Mouse (Mus musculus): ENCODE measurements around the gene Erc1. TPM values are rescaled to one million over a fixed set of nuclear protein-coding genes. Genes with fewer than 3 reads are reported as not detected.

Erc1 gene
- polyA plus RNA-seq, 1 experiment: 24.1 TPM

DNA sequence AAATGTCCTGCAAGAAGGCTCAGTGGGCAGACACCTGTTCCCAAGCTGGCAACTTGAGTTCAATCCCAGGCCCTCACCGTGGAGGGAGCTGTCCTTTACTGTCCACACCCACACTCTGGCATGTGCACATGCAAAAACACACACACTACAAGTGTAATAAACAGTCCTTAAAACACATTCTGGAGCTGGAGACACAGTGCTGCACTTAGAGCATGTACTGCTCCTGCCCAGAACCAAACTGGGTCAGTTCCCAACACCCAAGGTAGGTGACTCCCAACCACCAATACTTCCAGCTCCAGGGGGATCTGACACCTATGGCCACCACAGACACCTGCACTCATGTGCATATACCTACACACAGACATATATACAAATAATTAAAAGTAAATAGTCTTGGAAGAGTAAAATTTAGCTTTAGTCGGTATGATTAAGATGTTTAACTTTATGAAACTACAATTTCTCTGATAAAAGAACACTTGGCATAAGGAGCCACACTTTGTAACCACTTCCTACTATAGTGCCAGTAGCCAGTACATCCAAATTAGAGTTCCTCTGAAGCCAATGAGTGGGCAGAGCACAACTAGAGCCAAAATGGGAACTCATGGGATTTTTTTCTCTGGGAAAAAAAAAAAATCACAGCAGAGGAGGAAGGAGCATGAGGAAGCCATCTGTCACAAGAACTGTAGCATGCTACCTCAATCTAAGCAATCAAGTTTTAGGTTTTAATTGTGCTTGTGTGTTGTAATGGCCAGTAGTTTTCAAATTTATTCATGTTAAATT, 39.1 kb downstream of the Erc1 start:
- peak; percentile 34 to 69 for DNase-seq (ENCODE audit: extremely low spot score in 1 of 2, low spot score in 1 of 2)

DNA sequence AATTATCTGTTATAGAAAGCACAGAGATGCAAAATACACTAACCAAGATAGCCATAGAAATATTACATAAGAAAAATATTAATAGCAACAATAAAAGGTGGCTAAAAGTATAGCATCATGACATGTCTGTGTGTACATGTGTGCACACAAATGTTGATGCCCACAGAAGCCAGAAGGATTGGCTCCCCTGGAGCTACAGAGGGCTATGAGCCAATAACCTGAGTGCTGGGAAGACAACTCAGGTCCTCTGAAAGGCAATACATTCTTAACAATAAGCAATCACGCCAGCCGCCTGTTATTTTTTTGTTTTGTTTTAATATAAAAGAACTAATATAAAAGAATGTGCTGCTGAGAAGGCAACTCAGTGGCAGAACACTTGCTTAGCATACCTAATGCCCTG, 44.7 kb downstream of the Erc1 start:
- DNase-seq (ENCODE audit: extremely low spot score in 1 of 2, low spot score in 1 of 2): no peak

DNA sequence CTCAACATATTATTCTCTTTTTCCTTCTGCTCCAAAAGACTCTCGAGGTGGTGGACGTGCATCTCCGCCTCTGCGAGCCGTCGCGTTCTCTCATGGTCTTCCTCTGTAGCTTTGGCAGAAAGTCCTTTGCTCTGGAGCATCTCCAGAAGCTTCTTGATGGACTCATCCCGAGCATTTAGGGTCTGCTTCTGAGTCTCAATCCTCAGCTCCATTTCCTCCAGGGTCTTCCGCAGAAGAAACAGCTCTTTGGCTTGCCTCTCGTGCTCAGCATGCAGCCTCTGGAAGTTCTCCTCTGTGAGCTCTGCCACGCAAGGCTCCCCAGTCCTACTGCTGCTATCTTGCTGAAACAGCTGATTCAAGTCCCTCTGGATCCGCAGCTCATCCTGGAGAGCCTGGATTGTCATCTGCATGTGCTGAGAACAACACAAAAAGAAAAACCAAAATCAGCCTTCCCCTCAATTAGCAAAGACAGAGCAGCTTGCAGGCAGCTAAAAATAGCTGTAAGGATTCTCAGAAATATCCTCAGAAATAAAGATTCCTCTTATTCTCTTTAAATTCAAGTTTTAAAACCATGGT, 51.0 kb downstream of the Erc1 start:
- peak; percentile 22 to 60 for DNase-seq (ENCODE audit: extremely low spot score in 1 of 2, low spot score in 1 of 2)

DNA sequence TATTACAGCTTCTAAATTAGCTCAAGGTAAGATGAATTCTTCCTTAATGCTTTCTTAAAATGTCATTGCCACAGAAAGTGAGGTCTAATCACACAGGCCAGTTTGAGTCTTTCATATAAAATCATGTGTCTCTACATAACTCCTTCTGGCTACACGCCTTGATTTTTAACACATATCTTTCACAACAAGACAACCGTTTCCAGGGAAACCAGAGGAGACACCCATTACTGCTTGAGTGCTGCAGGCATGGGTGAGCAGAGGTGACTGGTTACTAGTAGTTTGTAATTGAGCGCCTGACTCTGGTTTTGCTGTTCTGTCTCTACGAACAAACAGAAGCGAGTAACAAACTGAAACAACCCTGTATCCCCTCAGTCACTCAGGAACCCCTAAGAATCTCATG, 51.7 kb downstream of the Erc1 start:
- peak in 1 of 2 experiments; percentile 10 for DNase-seq (ENCODE audit: extremely low spot score in 1 of 2, low spot score in 1 of 2)

DNA sequence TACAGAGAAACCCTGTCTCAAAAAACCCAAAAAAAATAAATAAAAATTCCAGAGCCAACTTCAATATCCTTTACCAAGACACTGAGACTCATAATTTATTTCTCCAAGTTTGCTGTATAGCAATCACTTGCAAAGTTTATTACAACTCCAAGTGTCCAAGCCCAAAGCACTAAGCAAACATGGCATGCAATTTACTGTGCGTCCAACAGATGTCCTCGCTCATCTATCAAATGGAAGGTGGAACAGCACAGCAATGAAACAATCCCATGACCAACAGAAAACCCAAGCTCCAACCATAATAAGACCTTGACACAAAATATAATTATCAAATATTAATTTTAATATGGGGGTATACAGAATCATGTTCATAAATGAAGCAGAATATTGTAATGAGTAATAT, 55.4 kb downstream of the Erc1 start:
- peak in 1 of 2 experiments; percentile 74 for DNase-seq (ENCODE audit: extremely low spot score in 1 of 2, low spot score in 1 of 2)

DNA sequence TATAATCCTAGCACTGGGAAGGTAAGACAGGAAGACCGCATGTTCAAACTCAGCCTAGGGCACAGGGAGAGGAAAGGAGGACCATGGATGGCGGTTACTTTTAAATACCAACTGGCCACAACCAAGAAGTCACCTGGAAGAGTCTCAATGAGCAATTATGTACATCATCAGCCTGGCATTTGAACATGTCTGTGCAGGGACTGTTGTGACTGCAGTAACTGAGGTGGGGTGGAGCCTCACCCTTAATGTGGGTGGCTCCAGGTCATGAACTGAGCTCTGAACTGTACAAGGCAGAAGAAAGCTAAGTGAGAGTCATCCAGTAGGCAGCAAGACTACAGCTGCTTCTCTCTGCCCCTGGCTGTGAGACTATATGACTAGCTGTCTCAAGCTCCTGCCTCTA, 65.6 kb downstream of the Erc1 start:
- DNase-seq (ENCODE audit: extremely low spot score in 1 of 2, low spot score in 1 of 2): no peak

DNA sequence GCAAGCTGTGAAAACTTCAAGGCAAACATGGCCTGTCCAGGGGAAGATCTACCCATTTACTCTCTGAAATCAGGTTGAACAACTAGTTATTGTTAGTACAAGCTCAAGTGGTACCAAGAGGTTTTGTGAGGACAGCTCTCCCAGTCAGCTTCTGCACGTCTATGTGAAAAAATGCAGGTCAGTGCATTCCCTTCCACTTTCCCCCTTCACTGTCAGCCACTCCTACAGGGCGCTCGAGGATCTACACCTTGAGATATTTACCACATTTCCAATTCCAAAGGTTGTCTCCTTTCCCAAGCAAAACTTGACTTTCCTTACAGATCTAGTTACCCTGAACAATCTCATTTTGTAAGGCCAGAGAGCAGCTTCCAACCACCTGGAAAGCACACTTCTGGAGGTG, 66.9 kb downstream of the Erc1 start:
- no peak for DNase-seq (ENCODE audit: extremely low spot score in 1 of 2, low spot score in 1 of 2)

DNA sequence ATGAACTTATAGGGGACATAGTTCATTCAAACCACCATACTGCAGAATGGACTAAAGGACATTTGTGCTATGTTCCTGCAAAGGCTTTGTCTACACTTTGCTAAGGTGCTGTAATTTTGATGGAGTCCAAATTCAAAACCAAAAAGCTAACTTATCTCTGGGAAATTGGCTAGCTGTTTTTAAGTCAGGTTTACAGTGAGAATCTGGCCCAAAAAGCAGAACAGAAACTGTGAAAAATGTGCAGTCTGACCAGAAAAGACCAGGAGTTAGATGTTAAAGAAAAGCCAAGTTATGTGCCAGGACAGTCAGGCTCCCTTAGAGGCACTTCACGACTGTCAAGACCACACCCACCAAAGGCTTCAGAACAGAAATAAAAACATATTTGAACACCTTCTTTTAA, 79.2 kb downstream of the Erc1 start:
- no peak for DNase-seq (ENCODE audit: extremely low spot score in 1 of 2, low spot score in 1 of 2)

DNA sequence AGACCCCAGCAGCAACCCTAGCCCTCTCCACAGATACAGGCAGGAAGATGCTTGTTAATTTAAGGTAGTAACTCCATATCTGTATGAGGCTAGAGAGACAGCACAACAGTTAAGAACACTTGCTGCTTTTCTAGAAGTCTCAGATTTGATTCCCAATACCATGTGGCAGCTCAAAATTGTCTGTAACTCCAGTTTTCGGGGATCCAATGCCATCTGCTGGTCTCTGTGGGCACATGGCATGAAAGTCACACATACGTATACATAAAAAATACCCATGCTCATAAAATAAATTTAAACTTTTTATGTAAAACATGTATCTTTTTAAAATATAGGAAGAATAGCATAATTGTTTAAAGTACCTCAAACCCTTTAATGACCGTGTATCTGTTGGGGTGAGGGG, 83.6 kb downstream of the Erc1 start:
- no peak for DNase-seq (ENCODE audit: extremely low spot score in 1 of 2, low spot score in 1 of 2)

DNA sequence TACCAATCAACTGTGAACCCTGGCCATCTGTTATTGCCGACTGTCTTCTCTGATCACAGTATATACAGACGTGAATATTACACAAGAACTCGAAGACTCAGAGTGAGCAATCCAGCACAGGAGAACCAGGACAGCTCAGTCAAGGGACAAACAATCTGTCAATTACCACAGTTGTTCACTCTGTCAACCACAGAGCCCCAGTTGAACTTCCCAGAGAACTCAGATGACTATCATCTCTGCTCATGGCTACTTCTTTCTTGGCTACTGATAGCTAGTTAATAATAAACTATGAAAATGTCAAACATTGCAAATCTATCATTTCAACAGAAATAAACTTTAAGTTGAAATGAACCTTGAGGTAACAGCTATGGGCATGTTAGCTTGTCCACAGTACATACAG, 88.1 kb downstream of the Erc1 start:
- DNase-seq (ENCODE audit: extremely low spot score in 1 of 2, low spot score in 1 of 2): no peak

DNA sequence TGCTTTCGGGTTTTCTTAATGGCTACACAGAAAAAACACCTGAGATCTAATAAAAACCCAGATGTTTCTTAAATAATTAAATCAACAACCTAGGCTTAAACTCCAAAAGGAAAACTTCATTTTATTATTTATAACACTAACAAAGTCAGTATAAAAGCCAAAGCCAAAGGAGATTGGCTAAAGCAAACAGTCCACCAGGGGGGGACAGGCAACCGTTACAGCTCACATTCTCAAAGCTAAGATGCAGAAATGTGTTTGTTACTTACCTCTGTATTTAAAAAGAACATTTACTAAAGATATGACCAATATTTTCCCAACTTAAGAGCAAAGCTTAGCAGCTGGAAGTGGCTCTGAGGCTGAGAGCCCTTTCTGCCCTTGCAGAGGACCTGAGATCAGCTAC, 89.5 kb downstream of the Erc1 start:
- DNase-seq (ENCODE audit: extremely low spot score in 1 of 2, low spot score in 1 of 2): no peak

DNA sequence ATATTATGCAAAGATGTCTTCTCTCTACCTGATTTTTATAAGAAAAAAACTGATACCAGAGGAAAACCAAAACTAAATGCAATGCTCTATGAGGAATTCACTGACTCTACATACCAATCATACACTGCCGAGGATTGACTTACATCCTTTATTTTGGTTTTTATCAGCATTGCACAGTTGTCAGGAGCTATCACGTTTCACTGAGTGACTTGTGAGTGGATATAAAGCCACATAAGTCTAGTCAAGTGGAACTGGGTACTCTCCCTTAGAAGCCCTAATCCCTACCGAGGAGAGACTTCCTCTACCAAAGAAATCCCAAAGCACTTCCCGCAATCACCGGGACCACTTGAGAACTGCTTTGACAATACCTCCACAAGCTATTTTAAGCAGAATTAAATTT, 90.2 kb downstream of the Erc1 start:
- DNase-seq (ENCODE audit: extremely low spot score in 1 of 2, low spot score in 1 of 2): no peak

DNA sequence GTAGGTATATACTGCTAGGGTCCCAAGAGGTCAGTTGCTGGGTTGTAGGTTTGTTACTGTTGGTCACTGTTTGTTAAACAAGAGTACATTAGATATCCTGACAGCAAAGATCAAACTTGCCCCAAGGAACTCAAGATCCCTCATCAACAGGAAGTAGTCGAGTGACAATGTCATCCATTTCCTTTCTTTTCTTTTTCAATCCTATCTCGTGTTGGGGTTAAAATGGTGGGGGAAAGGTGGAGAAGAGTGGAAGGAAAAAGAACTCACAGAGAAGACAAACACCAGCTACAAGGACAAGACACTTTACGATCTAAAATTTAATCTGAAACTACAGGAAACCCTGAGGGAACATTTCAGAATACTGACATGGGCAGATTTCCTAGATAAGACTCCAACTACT, 92.1 kb downstream of the Erc1 start:
- DNase-seq (ENCODE audit: extremely low spot score in 1 of 2, low spot score in 1 of 2): no peak

DNA sequence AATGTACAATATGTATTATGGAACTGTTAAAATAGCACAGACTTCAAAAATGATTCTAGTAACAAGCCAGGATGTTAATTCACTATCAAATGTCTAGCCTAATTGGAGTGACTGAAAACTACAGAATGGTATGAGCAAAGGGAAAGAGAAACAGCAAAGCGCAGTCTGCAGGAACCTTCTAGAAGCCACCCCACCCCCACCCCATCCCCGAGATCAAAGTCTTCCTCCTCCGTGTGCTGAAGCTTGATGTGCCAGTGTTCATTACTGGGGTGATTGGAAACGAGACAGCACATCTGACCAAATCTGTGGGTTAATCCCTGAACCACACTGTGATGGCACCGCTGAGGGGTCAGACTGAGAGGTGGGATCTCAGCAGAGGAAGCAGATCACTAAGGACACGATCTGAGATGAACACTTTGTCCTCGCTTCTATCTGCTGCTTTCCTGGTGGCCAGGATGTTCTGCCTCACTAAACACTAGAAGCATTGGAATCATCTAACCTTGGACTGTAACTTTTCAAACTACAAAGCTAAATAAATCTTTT, 98.8 kb downstream of the Erc1 start:
- no peak for DNase-seq (ENCODE audit: extremely low spot score in 1 of 2, low spot score in 1 of 2)

DNA sequence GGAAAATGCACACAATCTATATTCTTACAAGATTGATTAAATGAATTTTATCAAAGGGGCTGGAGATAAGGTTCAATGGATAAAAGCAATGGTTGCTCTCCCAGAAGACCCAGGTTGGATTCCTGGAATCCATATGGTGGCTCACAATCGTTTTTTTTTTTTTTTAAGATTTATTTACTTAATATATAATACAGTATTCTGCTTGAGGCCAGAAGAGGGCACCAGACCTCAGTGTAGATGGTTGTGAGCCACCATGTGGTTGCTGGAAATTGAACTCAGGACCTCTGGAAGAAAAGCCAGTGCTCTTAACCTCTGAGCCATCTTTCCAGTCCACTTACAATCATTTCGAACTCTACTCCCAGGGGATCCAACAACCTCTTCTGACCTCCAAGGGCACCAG, 106.1 kb downstream of the Erc1 start:
- no peak for DNase-seq (ENCODE audit: extremely low spot score in 1 of 2, low spot score in 1 of 2)

DNA sequence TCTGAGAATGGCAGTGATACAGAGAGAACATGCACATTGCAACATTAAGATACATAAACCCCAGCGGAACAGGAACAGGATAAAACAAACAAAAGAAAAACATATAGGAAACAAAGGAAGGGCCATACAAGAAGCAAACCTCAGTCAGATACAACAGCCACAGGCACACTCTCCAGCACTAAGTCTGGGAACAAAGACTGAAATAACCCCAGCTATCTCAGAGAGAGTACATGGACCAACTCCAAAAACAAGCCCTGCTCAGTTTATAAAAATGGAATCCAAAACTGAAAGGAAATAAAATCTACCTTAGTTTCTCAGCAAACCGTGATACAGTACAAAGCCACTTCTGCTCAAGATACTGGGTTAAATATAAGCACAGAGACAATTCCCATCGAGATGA, 107.4 kb downstream of the Erc1 start:
- DNase-seq (ENCODE audit: extremely low spot score in 1 of 2, low spot score in 1 of 2): no peak

DNA sequence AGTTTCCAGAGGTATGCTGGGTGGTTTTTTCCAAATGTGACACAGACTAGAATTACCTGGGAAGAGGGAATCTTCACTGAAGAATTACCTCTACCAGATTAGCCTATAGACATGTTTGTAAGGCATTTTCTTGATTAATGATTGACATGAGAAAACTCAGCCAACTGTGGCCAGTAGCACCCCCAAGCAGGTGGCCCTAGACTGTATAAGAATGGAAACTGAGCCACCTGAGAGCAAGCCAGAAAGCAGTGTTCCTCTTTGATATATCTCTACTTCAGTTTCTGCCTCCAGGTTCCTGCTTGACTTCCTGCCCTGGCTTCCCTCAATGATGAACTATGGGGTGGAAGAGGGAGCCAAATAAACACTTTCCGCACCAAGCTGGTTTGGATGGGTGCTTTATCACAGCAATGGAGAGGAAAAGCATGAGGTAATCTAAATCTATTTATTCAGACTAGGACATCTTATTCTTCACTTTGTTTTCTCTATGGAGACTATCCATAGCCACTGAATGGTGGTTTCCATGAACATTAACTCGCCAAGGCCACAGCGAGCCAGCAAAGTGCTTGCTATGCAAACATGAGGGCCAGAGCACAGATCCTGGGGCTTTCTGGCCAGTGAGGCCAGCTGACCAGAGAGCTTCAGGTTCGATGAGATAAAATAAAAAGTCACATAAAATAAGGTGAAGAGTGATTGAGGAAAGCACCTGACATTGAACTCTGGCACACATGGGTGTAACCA, 109.2 kb downstream of the Erc1 start:
- DNase-seq (ENCODE audit: extremely low spot score in 1 of 2, low spot score in 1 of 2): no peak

DNA sequence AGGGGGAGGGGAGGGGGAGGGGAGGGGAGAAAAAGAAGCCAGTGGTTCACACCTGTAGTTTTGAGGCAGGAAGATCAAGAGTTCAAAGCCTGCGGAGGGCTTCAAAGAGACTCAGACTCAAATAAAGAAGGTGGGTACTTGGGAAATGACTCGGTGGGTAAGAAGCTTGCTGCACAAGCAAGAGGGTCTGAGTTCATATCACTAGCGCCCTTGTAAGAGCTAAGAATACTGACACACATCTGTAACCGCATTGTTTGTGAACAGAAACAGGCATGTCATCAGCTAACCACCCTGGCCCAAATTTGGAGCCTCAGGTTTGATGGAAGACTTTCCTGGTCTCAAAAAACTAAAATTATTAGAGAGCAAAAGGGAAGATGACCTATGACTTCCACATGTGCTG, 110.3 kb downstream of the Erc1 start:
- DNase-seq (ENCODE audit: extremely low spot score in 1 of 2, low spot score in 1 of 2): no peak

DNA sequence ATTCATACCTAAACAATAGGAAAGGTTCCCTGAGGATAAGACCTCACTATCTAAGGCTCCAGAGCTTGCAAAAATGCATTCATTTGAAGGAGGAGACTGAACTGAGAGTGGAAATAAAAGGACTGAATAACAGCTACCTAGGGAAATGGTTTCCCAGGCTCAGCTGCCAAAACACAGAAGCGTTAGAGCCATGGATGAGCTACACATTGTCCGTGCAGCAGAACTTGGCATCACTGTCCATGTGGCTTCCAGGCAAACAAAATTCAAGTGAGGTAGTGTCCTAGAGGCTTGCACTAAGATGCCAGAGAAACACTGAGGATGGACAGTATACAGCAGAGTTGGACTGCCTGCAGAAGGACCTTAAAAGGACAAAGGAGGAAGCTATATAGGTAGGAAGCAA, 112.0 kb downstream of the Erc1 start:
- no peak for DNase-seq (ENCODE audit: extremely low spot score in 1 of 2, low spot score in 1 of 2)

DNA sequence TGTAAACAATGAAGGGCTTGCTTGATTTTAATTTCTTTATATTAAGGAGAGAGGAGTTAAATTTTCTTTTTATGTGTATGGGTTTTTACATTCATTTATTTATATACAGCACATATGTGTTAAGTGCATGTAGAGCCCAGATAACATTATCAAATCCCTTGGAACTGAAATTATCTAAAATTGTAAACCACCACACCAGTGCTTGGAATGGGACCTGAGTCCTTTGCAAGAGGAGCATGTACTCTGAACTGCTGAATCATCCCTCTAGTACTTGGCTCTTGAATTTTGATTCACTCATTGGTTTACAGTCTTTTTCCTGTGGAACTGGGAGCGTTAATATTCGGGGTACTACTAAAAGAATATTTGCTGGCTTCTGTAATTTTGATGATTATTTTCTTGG, 116.8 kb downstream of the Erc1 start:
- no peak for DNase-seq (ENCODE audit: extremely low spot score in 1 of 2, low spot score in 1 of 2)

DNA sequence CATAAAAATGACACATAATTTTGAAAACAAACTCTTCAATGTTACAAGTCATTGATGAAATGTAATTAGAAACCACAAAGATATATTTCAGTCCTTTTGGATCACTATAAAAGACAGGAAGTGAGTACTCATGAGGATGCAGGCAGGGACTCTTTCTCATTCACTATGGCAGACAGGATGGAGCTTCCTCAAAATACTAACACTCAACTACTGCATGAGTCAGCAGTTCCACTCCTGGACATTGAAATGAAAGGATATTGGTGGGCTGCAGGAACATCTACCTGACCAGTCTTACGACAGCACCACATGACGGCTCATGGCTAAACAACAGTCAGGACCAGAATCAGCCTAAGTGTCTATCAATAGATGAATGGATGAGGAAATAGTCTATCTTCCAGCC, 132.7 kb downstream of the Erc1 start:
- no peak for DNase-seq (ENCODE audit: extremely low spot score in 1 of 2, low spot score in 1 of 2)

DNA sequence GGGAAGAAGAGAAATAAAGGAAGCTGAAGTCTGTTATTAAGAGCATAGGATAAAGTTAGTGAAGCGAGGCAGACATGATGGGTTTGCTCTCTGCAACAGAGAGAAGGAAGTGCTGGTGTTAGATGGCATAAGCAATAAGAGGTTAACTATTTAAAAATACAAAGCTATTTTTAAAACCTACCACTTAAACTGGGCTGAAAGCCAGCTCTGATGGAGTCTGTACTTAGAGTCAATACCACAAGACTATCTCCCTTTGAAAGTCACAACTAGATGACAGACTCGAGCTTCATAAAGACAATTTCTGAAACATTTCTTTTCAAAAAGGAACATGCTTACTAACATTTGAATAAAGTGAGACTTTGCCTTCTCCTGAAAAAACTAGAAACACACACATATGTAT, 134.0 kb downstream of the Erc1 start:
- DNase-seq (ENCODE audit: extremely low spot score in 1 of 2, low spot score in 1 of 2): no peak
